Comparison of ENCODE assay signal across 12 mouse cellular contexts in genomic region chr10:95774001-95774628, GRCm38 (mm10).
DNase-seq lines count a peak whose midpoint lies in the region; ATAC-seq and TF ChIP-seq lines count a peak whose summit lies in the region.
"Had no signal": no experiment of that assay in that cellular context is flagged by ENCODE, and none has a peak within 500 bp of the region (broad histone marks: within the 10 kb centered on the region; RNA-seq: fewer than 3 reads in every experiment).

No protein-coding gene starts in this region.

- TF ChIP-seq CTCF in intestine, postnatal 0 days (IDR thresholded peaks at IDR 0.05; ENCODE audit: low read depth): no peak
- no peak for TF ChIP-seq CTCF in kidney, adult 2 months (conservative IDR thresholded peaks at IDR 0.05; ENCODE audit: insufficient read depth, insufficient read length, low read depth, low read length)

- 0 out of 2 replicates have a peak, but pooled peaks have one; percentile 27 for ATAC-seq in intestine, embryonic 15.5 days
- no peak for ATAC-seq in intestine, postnatal 0 days
- ATAC-seq in megakaryocyte, adult 5-6 weeks (ENCODE audit: poor library complexity, severe bottlenecking): peak; percentile 23; the same call in 1 of the 2 replicates
- no peak for ATAC-seq in midbrain, embryonic 11.5 days (ENCODE audit: low FRiP score)
- ATAC-seq: CD4-positive, CD25-positive, alpha-beta regulatory T cell, adult 4 months had no signal

- no peak for TF ChIP-seq POLR2A in kidney, adult 2 months (IDR thresholded peaks at IDR 0.05; ENCODE audit: low read depth, low read length)

- no peak overlapping the region for H3K4me3 ChIP-seq in intestine, embryonic 15.5 days (replicated peaks)
- no peak overlapping the region for H3K4me3 ChIP-seq in intestine, postnatal 0 days (ENCODE audit: low read depth, low read length)
- peak overlapping the region; percentile 27; the same call in 1 of the 2 replicates for H3K4me3 ChIP-seq in heart, embryonic 10.5 days
- H3K4me3 ChIP-seq in kidney, adult 2 months (ENCODE audit: insufficient read depth, low read depth, low read length): no peak overlapping the region
- H3K4me3 ChIP-seq in midbrain, embryonic 11.5 days (ENCODE audit: low read depth, low read length): no peak overlapping the region
- H3K4me3 ChIP-seq: forebrain, embryonic 12.5 days; myocyte had no signal

- no peaks in the 10 kb centered on the region for H3K4me1 ChIP-seq in intestine, embryonic 15.5 days (replicated peaks)
- H3K4me1 ChIP-seq in intestine, postnatal 0 days (replicated peaks; ENCODE audit: control insufficient read depth, insufficient read depth, low read length): 0 out of 2 replicates have a peak, but pooled peaks cover 3% of the 10 kb centered on the region
- peaks cover 33% of the 10 kb centered on the region for H3K4me1 ChIP-seq in heart, embryonic 10.5 days
- H3K4me1 ChIP-seq in kidney, adult 2 months (ENCODE audit: control insufficient read depth, insufficient read depth, low read length): peaks cover 23% of the 10 kb centered on the region
- no peaks in the 10 kb centered on the region for H3K4me1 ChIP-seq in midbrain, embryonic 11.5 days (ENCODE audit: control insufficient read depth, insufficient read depth, low read length)
- H3K4me1 ChIP-seq: forebrain, embryonic 12.5 days had no signal

- no peaks in the 10 kb centered on the region for H3K9me3 ChIP-seq in intestine, embryonic 15.5 days
- H3K9me3 ChIP-seq in intestine, postnatal 0 days (ENCODE audit: control insufficient read depth): no peaks in the 10 kb centered on the region
- H3K9me3 ChIP-seq in heart, embryonic 10.5 days: no peaks in the 10 kb centered on the region
- H3K9me3 ChIP-seq in midbrain, embryonic 11.5 days (ENCODE audit: control insufficient read depth, low read length): no peaks in the 10 kb centered on the region
- H3K9me3 ChIP-seq: forebrain, embryonic 12.5 days had no signal

- no peak for DNase-seq in heart, embryonic 10.5 days (ENCODE audit: low spot score)
- DNase-seq in kidney, adult 2 months: peak; percentile 69
- DNase-seq in retina, postnatal 1 day: no peak
- DNase-seq in midbrain, embryonic 11.5 days (ENCODE audit: low spot score, missing footprints): no peak
- no peak for DNase-seq in right cerebral cortex, postnatal 25 days

- H3K27me3 ChIP-seq in intestine, embryonic 15.5 days (replicated peaks): no peaks in the 10 kb centered on the region
- H3K27me3 ChIP-seq in intestine, postnatal 0 days (replicated peaks; ENCODE audit: control insufficient read depth, insufficient read depth, low read length): no peaks in the 10 kb centered on the region
- no peaks in the 10 kb centered on the region for H3K27me3 ChIP-seq in heart, embryonic 10.5 days (ENCODE audit: insufficient read depth, poor library complexity, severe bottlenecking)
- H3K27me3 ChIP-seq in kidney, adult 2 months (replicated peaks; ENCODE audit: control insufficient read depth, insufficient read depth, low read length): no peaks in the 10 kb centered on the region
- no peaks in the 10 kb centered on the region for H3K27me3 ChIP-seq in midbrain, embryonic 11.5 days (ENCODE audit: control insufficient read depth, insufficient read depth, low read length)
- H3K27me3 ChIP-seq: forebrain, embryonic 12.5 days had no signal

- no peaks in the 10 kb centered on the region for H3K36me3 ChIP-seq in intestine, embryonic 15.5 days
- H3K36me3 ChIP-seq in intestine, postnatal 0 days (ENCODE audit: control insufficient read depth, insufficient read depth): no peaks in the 10 kb centered on the region
- H3K36me3 ChIP-seq in heart, embryonic 10.5 days: no peaks in the 10 kb centered on the region
- H3K36me3 ChIP-seq in kidney, adult 2 months (ENCODE audit: control insufficient read depth, insufficient read depth, low read length): no peaks in the 10 kb centered on the region
- H3K36me3 ChIP-seq in midbrain, embryonic 11.5 days (ENCODE audit: control insufficient read depth, insufficient read depth, low read length): no peaks in the 10 kb centered on the region
- H3K36me3 ChIP-seq: forebrain, embryonic 12.5 days had no signal

- 78% methylated on average over 9 of the region's 9 CpGs for WGBS in intestine, embryonic 15.5 days
- 86% methylated on average over 9 of the region's 9 CpGs for WGBS in intestine, postnatal 0 days
- 66% methylated on average over 9 of the region's 9 CpGs for WGBS in heart, embryonic 10.5 days
- 51% methylated on average over 9 of the region's 9 CpGs for WGBS in kidney, adult 2 months
- 86% methylated on average over 9 of the region's 9 CpGs for WGBS in midbrain, embryonic 11.5 days

- H3K9ac ChIP-seq in intestine, embryonic 15.5 days: no peak overlapping the region
- H3K9ac ChIP-seq in intestine, postnatal 0 days (ENCODE audit: low read depth, low read length): no peak overlapping the region
- no peak overlapping the region for H3K9ac ChIP-seq in midbrain, embryonic 11.5 days (ENCODE audit: low read length)
- H3K9ac ChIP-seq: forebrain, embryonic 12.5 days had no signal

- H3K4me2 ChIP-seq in intestine, embryonic 15.5 days (replicated peaks): no peak overlapping the region
- H3K4me2 ChIP-seq in intestine, postnatal 0 days (replicated peaks; ENCODE audit: low read depth): no peak overlapping the region
- no peak overlapping the region for H3K4me2 ChIP-seq in midbrain, embryonic 11.5 days
- H3K4me2 ChIP-seq: forebrain, embryonic 12.5 days had no signal

- H3K27ac ChIP-seq in intestine, embryonic 15.5 days: no peak overlapping the region
- H3K27ac ChIP-seq in intestine, postnatal 0 days (ENCODE audit: low read depth, low read length): no peak overlapping the region
- H3K27ac ChIP-seq in heart, embryonic 10.5 days: 0 out of 2 replicates have a peak overlapping the region, but pooled peaks have one; percentile 42
- peak overlapping the region; percentile 88 for H3K27ac ChIP-seq in kidney, adult 2 months (ENCODE audit: insufficient read depth, low read depth, low read length)
- H3K27ac ChIP-seq in midbrain, embryonic 11.5 days (ENCODE audit: low read depth, low read length): no peak overlapping the region
- H3K27ac ChIP-seq: forebrain, embryonic 12.5 days; stomach, postnatal 0 days had no signal

Comparison
In these comparisons a context has a peak if more than half of its experiments do, and no peak if none do; other contexts are left out.
1. ATAC-seq: peak in intestine, embryonic 15.5 days (single experiment) and megakaryocyte, adult 5-6 weeks (single experiment); none in intestine, postnatal 0 days (single experiment) and midbrain, embryonic 11.5 days (single experiment).
2. H3K27ac ChIP-seq: peak in heart, embryonic 10.5 days (single experiment) and kidney, adult 2 months (single experiment); none in intestine, embryonic 15.5 days (single experiment), intestine, postnatal 0 days (single experiment) and midbrain, embryonic 11.5 days (single experiment).